Mouse (Mus musculus) stomach, postnatal 0 days (tissue): Measurements from ENCODE around the gene Rufy4.

ENCODE experiments used
- CTCF ChIP-seq: IDR thresholded peaks from 2 replicates; pipeline ENCODE4 v1.5.1; 2016; ENCODE audit warnings: antibody characterized with exemption, low read depth, mild to moderate bottlenecking, moderate library complexity
- EP300 ChIP-seq: optimal IDR thresholded peaks from 2 replicates; pipeline ENCODE3; 2016; ENCODE audit warnings: antibody characterized with exemption

- TF ChIP-seq CTCF (no peak), EP300 (no peak)
Measured at GRCm38 (mm10) chr1:74149106-74149885, 24.0 kb downstream of the Rufy4 start.
